Mouse (Mus musculus) limb, embryonic 12.5 days (tissue): ENCODE data around the gene Txlna. TPM values are rescaled to one million over a fixed set of nuclear protein-coding genes. Genes with fewer than 3 reads are reported as not detected.

Experiments
- ATAC-seq: fragments of 200-750 bp; cut with Nextera tagmentation; 2 replicates; pipeline ENCODE4 v1.8.0; 2017; ENCODE audit warnings: low read depth, moderate TSS enrichment; ENCODE audit not compliant: insufficient number of reproducible peaks, insufficient read depth, low FRiP score, low TSS enrichment
- H3K27ac ChIP-seq: fragments of 300-500 bp; sonication (generic); 2 replicates; pipeline ENCODE4 v1.5.1; 2016; ENCODE audit warnings: mild to moderate bottlenecking, moderate library complexity
- H3K27me3 ChIP-seq: fragments of 300-500 bp; sonication (generic); 2 replicates; pipeline ENCODE4 v1.6.1; 2016; ENCODE audit warnings: mild to moderate bottlenecking, moderate library complexity
- H3K36me3 ChIP-seq: fragments of 300-500 bp; sonication (generic); 2 replicates; pipeline ENCODE4 v1.6.1; 2016; ENCODE audit warnings: mild to moderate bottlenecking, moderate library complexity
- H3K4me1 ChIP-seq: fragments of 300-500 bp; sonication (generic); replicated peaks from 2 replicates; pipeline ENCODE4 v1.6.1; 2016
- H3K4me2 ChIP-seq: fragments of 300-500 bp; sonication (generic); 2 replicates; pipeline ENCODE4 v1.6.1; 2016; ENCODE audit warnings: mild to moderate bottlenecking, moderate library complexity
- H3K4me3 ChIP-seq: fragments of 300-500 bp; sonication (generic); replicated peaks from 2 replicates; pipeline ENCODE4 v1.5.1; 2016; ENCODE audit warnings: mild to moderate bottlenecking
- H3K9ac ChIP-seq: fragments of 300-500 bp; sonication (generic); replicated peaks from 2 replicates; pipeline ENCODE4 v1.6.1; 2016; ENCODE audit warnings: mild to moderate bottlenecking, moderate library complexity
- H3K9me3 ChIP-seq: fragments of 300-500 bp; sonication (generic); 2 replicates; pipeline ENCODE4 v1.6.1; 2016; ENCODE audit warnings: mild to moderate bottlenecking, moderate library complexity
- WGBS: fragments of 180-500 bp; shearing (Covaris S2); methylation state at CpG from one replicate; pipeline ENCODE4 v1.1.7; 2016; 5-methylcytosine and 5-hydroxymethylcytosine counted together
- polyA plus RNA-seq: library from polyadenylated mRNA; unstranded; fragments of >200 nt; fragmentation: Nextera tagmentation; extraction: Ambion mirVana; gene quantifications from 2 replicates; pipeline ENCODE4 v1.2.1, GENCODE M21; 2016

Gene Txlna
- 106 and 109 TPM in 2 replicates for polyA plus RNA-seq

DNA sequence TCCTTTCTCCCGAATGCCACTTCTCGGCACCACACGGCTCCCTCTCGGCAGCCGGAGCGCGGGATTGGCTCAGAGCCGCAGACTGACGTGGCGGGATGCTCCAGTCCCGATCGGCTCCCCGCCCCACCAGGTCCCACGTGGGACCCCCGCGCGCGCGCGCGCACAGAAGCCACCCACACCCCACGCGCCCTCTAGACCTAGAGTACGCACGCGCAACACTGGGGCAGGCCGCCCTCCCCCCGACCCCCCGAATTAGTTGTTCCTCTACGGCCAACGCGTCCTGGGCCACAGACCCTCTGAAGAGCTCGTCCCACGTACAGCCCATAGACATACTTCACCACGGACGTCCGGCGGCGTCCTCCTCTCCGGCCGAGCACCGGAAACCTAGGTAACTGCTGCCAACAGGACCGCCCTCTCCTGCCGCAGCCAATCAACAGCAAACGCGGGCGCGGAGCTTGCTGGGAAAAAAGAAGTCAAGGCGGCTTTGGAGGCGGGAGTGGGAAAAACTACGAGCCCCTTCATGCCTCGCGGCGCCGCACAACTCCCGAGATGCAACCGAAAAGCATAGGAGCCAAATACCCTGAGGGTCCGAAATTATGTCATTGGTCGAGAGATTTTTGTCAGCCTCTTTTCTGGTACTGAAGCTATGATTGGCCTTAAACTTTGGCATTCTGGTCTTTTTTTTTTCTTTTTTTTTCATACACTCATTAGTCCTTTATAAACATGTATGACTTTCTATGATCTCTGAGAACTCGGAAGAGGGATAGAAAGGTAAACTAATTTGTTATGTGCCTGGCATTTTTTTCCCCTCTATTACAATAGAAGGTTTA lies at the start of gene Txlna:
Txlna (minus strand) TSS at position 428 of the 830 bp plus-strand sequence.
- H3K9ac ChIP-seq: peak within 1 kb of the TSS; percentile 84
- H3K9me3 ChIP-seq: no peaks in the 10 kb centered on the region
- peaks cover 62% of the 10 kb centered on the region for H3K36me3 ChIP-seq
- peaks cover 26% of the 10 kb centered on the region for H3K4me1 ChIP-seq
- peak; percentile 96 for ATAC-seq
- peak within 1 kb of the TSS; percentile 67 for H3K4me3 ChIP-seq
- under 1% methylated on average over 60 of the region's 60 CpGs for WGBS
- no peaks in the 10 kb centered on the region for H3K27me3 ChIP-seq
- peak within 1 kb of the TSS; percentile 94 for H3K4me2 ChIP-seq
- peak within 1 kb of the TSS; percentile 93 for H3K27ac ChIP-seq

DNA sequence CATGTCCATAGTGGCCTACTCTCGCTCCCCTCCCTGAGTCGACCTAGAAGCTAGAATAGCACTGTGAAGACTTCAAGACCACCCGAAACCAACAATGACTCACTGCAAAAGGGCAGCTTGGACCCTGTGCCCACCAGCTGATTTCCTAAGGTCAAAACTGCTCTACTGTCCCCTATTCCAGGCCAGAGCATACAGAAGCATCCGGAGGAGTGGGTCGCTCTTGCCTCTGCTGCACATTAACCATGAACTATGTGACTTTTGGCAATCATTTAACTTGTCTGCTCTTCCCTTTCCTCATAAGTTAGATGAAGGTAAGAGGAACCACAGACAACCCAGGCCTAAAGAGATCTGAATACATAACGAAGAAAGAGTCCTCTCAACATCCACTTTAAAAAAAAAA lies 43.7 kb upstream of the Txlna start:
- H3K4me1 ChIP-seq: no peaks in the 10 kb centered on the region
- no peak overlapping the region for H3K9ac ChIP-seq
- no peaks in the 10 kb centered on the region for H3K9me3 ChIP-seq
- H3K27ac ChIP-seq: no peak overlapping the region
- no peak overlapping the region for H3K4me3 ChIP-seq
- WGBS: 93% methylated on average over 6 of the region's 6 CpGs
- H3K4me2 ChIP-seq: no peak overlapping the region
- H3K27me3 ChIP-seq: no peaks in the 10 kb centered on the region
- H3K36me3 ChIP-seq: peaks cover 93% of the 10 kb centered on the region
- ATAC-seq: no peak

DNA sequence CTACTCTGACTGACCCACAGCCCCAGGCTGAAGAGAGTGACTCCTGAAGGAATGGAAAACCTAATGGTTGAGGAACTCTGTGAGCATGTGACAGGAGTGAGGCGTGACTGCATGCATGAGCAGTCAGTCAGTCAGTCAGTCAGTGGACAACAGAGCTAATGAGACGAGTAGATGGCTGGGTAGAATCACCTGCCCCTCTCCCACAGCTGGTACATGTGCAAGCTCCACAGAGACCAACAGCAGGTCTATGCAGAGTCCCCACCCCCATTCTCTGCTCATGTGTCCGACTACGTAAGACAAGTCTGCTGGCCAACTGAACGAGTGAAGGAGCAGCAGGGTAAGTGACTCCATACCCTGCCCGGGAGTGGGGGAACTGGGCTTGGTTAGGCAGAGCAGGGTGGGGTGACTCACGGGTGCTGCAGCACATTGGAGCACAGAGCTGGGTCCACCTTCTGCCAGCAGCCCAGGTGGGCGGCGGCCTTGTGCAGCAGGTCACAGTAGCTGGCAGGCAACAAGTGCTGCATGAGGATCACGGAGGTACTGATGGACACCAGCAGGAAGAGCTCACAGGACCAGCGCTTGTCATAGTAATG lies 43.1 kb upstream of the Txlna start:
- no peak for ATAC-seq
- H3K27ac ChIP-seq: no peak overlapping the region
- no peak overlapping the region for H3K4me2 ChIP-seq
- H3K9ac ChIP-seq: no peak overlapping the region
- no peak overlapping the region for H3K4me3 ChIP-seq
- H3K27me3 ChIP-seq: no peaks in the 10 kb centered on the region
- 91% methylated on average over 11 of the region's 11 CpGs for WGBS
- H3K4me1 ChIP-seq: no peaks in the 10 kb centered on the region
- H3K9me3 ChIP-seq: no peaks in the 10 kb centered on the region
- peaks cover 91% of the 10 kb centered on the region for H3K36me3 ChIP-seq

DNA sequence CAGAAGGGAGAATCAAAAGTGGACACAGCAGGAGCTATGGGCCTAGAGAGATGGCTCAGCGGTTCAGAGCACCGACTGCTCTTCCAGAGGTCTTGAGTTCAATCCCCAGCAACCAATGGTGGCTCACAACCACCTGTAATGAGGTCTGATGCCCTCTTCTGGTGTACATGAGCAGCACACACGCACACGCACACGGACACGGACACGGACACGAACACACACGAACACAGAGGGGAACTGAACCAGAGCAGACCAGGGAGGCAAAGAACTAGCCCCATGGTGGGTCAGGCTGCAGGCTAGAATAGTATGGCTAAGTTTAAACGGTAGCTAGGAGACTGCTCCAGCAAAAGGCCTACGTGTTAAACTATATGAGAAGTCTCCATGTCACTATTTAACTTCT lies 41.0 kb upstream of the Txlna start:
- no peak for ATAC-seq
- Histone ChIP-seq H3K27ac (no peak overlapping the region), H3K4me2 (no peak overlapping the region), H3K4me1 (no peaks in the 10 kb centered on the region), H3K4me3 (no peak overlapping the region), H3K27me3 (no peaks in the 10 kb centered on the region), H3K9me3 (no peaks in the 10 kb centered on the region), H3K9ac (no peak overlapping the region), H3K36me3 (peaks cover 92% of the 10 kb centered on the region)
- WGBS: 91% methylated on average over 11 of the region's 11 CpGs

DNA sequence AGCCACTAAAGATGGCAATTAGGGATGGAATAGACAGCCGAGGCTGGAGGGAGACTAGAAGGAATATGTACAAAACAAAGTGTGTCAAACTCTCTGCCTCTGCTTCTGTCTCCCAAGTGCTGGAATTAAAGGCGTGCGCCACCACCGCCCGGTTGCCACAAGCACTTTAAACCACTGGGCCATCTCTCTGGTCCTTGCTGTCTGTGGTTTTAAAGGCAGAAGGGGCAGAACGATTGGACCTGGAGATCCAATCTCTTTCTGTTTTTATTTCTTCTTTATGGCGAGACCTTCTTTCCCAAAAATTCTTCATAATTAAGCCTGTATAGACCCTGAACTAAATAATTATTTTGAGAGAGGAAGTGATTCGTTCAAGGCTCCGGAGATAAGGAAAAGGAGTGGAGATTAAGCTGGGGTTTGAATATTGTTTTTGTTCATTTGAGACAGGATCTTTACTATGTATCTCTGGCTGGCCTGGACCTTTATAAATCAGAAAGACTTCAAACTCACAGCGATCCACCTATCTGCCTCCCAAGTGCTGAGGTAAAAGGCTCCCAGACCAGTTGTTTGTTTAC lies 32.1 kb upstream of the Txlna start:
- peak overlapping the region; percentile 94; the same call in 1 of the 2 replicates for H3K9ac ChIP-seq
- H3K4me3 ChIP-seq: peak overlapping the region; percentile 99
- H3K27me3 ChIP-seq: no peaks in the 10 kb centered on the region
- peaks cover 35% of the 10 kb centered on the region for H3K36me3 ChIP-seq
- peaks cover 18% of the 10 kb centered on the region for H3K4me1 ChIP-seq
- peak overlapping the region; percentile 91 for H3K4me2 ChIP-seq
- WGBS: 9% methylated on average over 10 of the region's 10 CpGs
- H3K9me3 ChIP-seq: no peaks in the 10 kb centered on the region
- H3K27ac ChIP-seq: peak overlapping the region; percentile 95; the same call in 1 of the 2 replicates
- peak; percentile 38; the same call in 1 of the 2 replicates for ATAC-seq

DNA sequence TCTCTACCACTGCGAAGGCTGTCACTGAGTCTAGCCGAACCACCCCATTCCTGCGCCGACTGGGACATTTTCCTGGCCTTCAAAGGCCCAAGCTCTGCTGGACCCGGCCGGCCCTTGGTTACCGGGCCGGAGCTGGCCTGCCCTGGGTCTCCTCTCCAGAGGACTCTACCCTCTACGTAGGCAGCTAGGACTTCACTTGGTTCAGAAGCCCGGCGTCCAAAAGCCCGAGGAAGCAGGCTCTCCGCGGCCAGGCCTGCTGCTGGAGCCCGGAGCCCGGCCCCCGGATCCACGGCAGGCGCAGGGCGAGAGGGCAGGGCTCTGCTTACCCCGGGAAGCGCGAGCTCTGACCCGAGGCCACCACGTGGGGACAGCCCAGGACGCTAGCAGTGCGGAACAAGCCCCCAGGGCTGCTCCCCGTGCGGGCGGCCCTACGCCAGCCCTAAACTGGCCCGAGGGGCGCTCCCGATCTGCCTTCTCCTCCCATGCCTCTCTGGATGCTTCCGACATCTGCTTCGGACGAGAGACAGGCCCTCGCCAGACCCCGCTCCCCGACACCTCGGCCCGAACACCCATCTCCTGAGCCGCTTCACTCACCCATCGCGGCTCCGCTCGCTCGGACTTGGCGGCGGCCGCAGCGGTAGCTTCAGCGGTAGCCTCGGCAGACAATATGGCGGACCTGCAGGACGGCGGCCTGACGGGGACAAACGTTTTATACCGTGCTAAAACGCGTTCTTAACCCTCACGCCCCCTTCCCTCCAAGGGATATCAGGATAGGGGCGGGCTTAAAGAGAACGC lies 31.4 kb upstream of the Txlna start, which contains the start of gene Kpna6:
Kpna6 (minus strand) TSS at position 685 of the 795 bp plus-strand sequence.
- Histone ChIP-seq H3K4me1 (peaks cover 18% of the 10 kb centered on the region), H3K27ac (peak within 1 kb of the TSS; percentile 95), H3K4me2 (peak within 1 kb of the TSS; percentile 91), H3K27me3 (no peaks in the 10 kb centered on the region), H3K9ac (peak within 1 kb of the TSS; percentile 94), H3K4me3 (peak within 1 kb of the TSS; percentile 99), H3K9me3 (no peaks in the 10 kb centered on the region), H3K36me3 (peaks cover 34% of the 10 kb centered on the region)
- WGBS: under 1% methylated on average over 65 of the region's 65 CpGs
- ATAC-seq: peak; percentile 90

DNA sequence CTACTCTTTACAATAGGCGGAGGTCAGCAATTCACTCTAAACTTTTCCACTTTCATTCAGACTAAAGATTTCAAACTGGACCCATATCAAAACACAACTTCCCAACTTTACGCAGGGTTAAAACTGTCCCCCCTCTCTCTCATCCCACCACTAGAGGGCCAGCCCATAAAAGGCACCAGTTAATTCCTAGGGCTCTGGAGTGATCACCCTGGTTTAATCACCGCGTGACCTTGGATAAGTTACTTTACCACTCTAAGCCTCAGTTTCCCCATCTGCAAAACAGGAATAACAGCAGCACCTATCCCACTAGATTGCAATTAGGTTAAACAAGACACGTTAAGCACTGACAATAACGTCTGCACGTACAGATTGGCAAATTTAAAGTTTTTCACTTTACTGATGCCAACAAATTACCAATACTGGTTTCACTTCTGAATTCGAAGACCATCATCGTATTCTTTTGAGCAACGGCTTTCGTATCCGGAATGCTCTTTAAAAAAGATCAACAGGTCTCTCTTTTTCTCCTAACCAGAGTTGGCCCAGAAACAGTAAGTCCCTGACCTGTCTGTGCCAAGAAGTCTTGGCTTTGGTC lies 30.7 kb upstream of the Txlna start:
- H3K4me3 ChIP-seq: peak overlapping the region; percentile 99
- no peaks in the 10 kb centered on the region for H3K27me3 ChIP-seq
- H3K9ac ChIP-seq: peak overlapping the region; percentile 94
- peak overlapping the region; percentile 95 for H3K27ac ChIP-seq
- no peaks in the 10 kb centered on the region for H3K9me3 ChIP-seq
- ATAC-seq: no peak
- WGBS: 9% methylated on average over 12 of the region's 12 CpGs
- H3K4me1 ChIP-seq: peaks cover 18% of the 10 kb centered on the region
- peak overlapping the region; percentile 91 for H3K4me2 ChIP-seq
- peaks cover 33% of the 10 kb centered on the region for H3K36me3 ChIP-seq

DNA sequence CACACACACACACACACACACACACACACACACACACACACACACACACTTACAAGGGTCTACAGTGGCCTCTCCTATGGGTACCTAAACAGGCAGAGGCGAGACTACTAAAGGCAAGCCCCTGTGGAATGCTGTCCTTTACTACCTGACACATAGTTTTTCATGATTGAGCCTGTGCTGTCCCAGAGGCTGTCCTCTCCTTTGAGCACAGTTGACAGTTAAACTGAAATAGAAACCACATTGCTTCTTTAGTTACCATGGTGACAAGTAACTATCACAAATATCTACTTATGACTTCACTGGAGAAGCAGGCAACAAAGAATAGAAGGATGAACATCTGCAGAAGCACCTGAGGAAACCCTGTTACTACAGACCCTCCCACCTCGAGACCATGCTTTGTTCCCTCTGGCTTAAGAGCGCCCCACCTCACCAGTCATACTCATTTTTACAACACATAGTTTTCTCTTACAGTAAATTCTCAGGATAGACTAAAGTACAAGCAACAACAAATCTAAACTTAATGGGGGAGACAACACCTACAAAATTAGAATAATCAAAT lies 21.5 kb upstream of the Txlna start:
- H3K4me3 ChIP-seq: no peak overlapping the region
- H3K9me3 ChIP-seq: no peaks in the 10 kb centered on the region
- H3K4me1 ChIP-seq: peaks cover 10% of the 10 kb centered on the region
- no peak for ATAC-seq
- no peak overlapping the region for H3K27ac ChIP-seq
- WGBS: 80% methylated on average over 3 of the region's 3 CpGs
- H3K27me3 ChIP-seq: no peaks in the 10 kb centered on the region
- no peak overlapping the region for H3K4me2 ChIP-seq
- H3K36me3 ChIP-seq: peaks cover 70% of the 10 kb centered on the region
- no peak overlapping the region for H3K9ac ChIP-seq

DNA sequence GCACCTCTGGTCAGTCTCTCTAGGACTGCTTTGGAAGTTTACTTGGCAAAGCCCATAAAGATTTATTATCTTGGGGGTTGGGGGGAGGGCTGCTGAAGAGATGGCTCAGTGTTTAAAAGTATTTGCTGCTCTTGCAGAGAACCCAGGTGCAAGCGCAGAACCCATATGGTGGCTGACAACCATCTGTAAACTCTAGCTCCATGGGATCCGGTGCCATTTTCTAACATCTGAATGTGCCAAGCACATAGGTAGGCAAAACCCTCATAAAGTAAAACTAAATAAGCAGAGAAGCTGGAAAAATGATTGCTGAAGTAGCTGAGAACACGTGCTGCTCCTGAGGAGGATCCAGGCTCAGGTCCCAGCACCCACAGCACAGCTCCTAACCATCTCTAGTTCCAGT lies 20.7 kb upstream of the Txlna start:
- 66% methylated on average over 3 of the region's 3 CpGs for WGBS
- ATAC-seq: no peak

DNA sequence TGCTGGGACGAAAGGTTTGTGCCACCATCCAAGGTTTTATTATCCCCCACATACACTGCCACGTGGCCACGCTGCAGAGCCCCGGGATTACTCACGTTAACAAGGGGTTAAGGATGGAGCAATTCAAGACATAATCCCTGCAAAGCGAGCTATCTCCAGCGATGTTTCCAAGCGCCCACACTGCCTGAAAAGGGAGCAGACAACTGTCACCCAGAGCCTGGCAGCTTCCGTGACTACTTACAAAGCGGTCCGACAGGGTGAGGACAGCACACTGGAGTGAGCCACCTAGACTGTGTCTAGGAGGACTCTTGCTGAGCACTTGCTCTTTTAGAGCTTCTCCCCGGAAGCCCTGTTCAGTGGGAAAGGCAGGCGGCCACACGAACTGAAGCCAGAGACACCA lies 13.9 kb upstream of the Txlna start:
- Histone ChIP-seq H3K9me3 (no peaks in the 10 kb centered on the region), H3K4me3 (no peak overlapping the region), H3K4me1 (no peaks in the 10 kb centered on the region), H3K9ac (no peak overlapping the region), H3K27me3 (no peaks in the 10 kb centered on the region), H3K4me2 (no peak overlapping the region), H3K27ac (no peak overlapping the region), H3K36me3 (peaks cover 96% of the 10 kb centered on the region)
- no peak for ATAC-seq
- 96% methylated on average over 14 of the region's 14 CpGs for WGBS

More for the DNA sequence above, 20.7 kb upstream of the Txlna start:
- Histone ChIP-seq H3K4me1 (peaks cover 10% of the 10 kb centered on the region), H3K9ac (no peak overlapping the region), H3K27me3 (no peaks in the 10 kb centered on the region), H3K27ac (no peak overlapping the region), H3K4me2 (no peak overlapping the region), H3K4me3 (no peak overlapping the region), H3K36me3 (peaks cover 71% of the 10 kb centered on the region), H3K9me3 (no peaks in the 10 kb centered on the region)
